Mouse (Mus musculus) hindbrain, embryonic 13.5 days (tissue): ENCODE measurements at regions not wholly inside any gene's neighbourhood (a gene's known extent, or its start where the extent isn't known, plus 50 kb on each side); places are given as distances from the start of the nearest gene placed in this dataset.
A peak's percentile ranks its signal among the peaks of the same experiment; 100 is the strongest.
"Not testable (repeated sequence)": the region's sequence is repeated elsewhere in the genome, so short reads cannot be mapped to it uniquely, and the experiment has no call there.

ENCODE experiments used
- ATAC-seq: fragments of 200-750 bp; cut with Nextera tagmentation; 2 replicates; pipeline ENCODE4 v1.8.0; 2017; ENCODE audit warnings: moderate TSS enrichment; ENCODE audit not compliant: low FRiP score
- H3K27ac ChIP-seq: fragments of 300-500 bp; sonication (generic); 2 replicates; pipeline ENCODE4 v1.5.1; 2015; ENCODE audit warnings: inconsistent platforms, mild to moderate bottlenecking, moderate library complexity
- H3K27me3 ChIP-seq: fragments of 300-500 bp; sonication (generic); 2 replicates; pipeline ENCODE4 v1.6.1; 2015; ENCODE audit warnings: mild to moderate bottlenecking, inconsistent platforms
- H3K36me3 ChIP-seq: fragments of 300-500 bp; sonication (generic); 2 replicates; pipeline ENCODE4 v1.6.1; 2015; ENCODE audit warnings: mild to moderate bottlenecking, inconsistent platforms
- H3K4me1 ChIP-seq: fragments of 300-500 bp; sonication (generic); replicated peaks from 2 replicates; pipeline ENCODE4 v1.6.1; 2015; ENCODE audit warnings: inconsistent platforms
- H3K4me2 ChIP-seq: fragments of 300-500 bp; sonication (generic); 2 replicates; pipeline ENCODE4 v1.6.1; 2015; ENCODE audit warnings: inconsistent platforms, mild to moderate bottlenecking, moderate library complexity
- H3K4me3 ChIP-seq: fragments of 300-500 bp; sonication (generic); 2 replicates; pipeline ENCODE4 v1.5.1; 2015; ENCODE audit warnings: mild to moderate bottlenecking, inconsistent platforms
- H3K9ac ChIP-seq: fragments of 300-500 bp; sonication (generic); 2 replicates; pipeline ENCODE4 v1.6.1; 2015; ENCODE audit warnings: mild to moderate bottlenecking, inconsistent platforms
- H3K9me3 ChIP-seq: fragments of 300-500 bp; sonication (generic); 2 replicates; pipeline ENCODE4 v1.6.1; 2016; ENCODE audit warnings: inconsistent platforms
- WGBS: fragments of 180-500 bp; shearing (Covaris S2); methylation state at CpG from one replicate; pipeline ENCODE4 v1.1.7; 2015; 5-methylcytosine and 5-hydroxymethylcytosine counted together

DNA sequence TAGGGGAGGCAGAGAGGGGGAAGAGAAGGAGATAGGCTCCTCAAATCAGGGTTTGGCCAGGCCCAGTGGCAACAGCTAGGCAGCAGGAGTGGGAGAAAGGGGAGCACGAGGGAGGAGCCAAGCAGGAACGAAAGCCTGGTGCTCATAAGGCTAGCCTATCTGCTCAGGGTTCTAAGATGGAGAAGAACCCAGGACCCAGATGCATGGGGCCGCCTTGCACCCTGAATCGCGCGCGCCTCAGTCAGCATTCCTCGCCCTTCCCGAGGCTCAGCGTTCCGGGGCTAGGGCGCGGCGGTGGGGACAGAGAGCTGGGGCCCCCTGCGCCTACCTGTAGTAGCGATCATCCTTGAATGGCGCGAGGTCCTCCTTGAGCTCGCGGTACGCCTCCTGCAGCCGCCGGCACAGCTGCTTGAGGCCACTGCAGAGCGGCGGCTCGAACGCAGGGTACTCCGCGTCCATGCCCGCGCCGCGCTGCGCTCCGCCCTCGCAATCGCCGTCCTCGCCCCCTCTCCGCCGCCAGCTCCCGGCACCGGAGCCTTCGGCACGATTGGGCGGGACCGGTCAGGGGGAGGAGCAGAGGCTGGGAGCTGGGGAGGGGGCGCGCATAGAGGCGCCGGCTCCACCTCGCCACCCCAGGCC, 60.1 kb downstream of the Dynlt1b start:
- WGBS: 0% methylated on average over 23 of the region's 52 CpGs
- H3K27me3 ChIP-seq, H3K36me3 ChIP-seq, H3K9me3 ChIP-seq, H3K4me1 ChIP-seq: not testable (repeated sequence)
- Histone ChIP-seq H3K4me2 (peak overlapping the region; percentile 62), H3K4me3 (peak overlapping the region; percentile 50), H3K27ac (peak overlapping the region; percentile 30), H3K9ac (peak overlapping the region; percentile 75)
- peak; percentile 81 for ATAC-seq

DNA sequence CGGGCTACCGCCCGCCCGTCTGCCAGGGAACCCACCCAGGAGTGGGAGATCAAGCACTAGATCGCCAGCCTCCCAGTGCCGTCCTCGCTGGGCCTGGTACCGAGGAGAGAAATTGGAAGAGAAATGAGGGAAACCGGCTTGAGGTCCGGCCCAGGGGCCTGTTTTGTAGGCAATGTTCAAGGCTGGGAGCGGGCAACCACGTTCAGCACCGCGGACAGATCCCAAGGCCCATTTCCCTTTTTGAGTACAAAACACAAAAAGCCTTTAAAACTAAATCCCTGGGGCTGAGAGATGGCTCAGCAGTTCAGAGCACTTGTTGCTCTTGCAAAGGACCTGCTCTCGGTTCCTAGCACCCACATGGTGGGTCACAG, 60.6 kb downstream of the Dynlt1b start:
- WGBS: no CpG with 5 or more reads among the region's 15 CpGs
- H3K4me2 ChIP-seq, H3K9ac ChIP-seq, H3K27ac ChIP-seq, H3K4me3 ChIP-seq, H3K4me1 ChIP-seq, ATAC-seq, H3K27me3 ChIP-seq, H3K9me3 ChIP-seq, H3K36me3 ChIP-seq: not testable (repeated sequence)

DNA sequence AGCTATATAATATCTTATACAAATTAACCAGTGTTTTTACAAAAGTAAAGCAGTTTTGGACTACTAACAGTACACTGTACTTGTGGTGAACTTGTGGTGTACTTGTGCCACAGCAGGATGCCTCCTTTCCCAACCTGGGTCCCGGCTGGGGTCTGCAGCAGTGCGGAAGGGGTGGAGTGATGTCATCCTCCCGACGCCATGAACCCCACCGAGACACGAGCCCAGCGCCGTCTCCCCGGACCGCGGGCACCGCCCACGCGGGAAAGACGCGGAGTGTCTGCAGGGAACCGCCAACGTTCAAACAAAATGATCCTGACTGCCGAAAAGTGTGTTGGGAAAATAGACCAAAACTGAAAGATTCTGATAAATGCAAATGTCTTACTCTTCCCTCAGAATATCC, 62.6 kb downstream of the Dynlt1b start:
- H3K4me2 ChIP-seq: peak overlapping the region; percentile 66

DNA sequence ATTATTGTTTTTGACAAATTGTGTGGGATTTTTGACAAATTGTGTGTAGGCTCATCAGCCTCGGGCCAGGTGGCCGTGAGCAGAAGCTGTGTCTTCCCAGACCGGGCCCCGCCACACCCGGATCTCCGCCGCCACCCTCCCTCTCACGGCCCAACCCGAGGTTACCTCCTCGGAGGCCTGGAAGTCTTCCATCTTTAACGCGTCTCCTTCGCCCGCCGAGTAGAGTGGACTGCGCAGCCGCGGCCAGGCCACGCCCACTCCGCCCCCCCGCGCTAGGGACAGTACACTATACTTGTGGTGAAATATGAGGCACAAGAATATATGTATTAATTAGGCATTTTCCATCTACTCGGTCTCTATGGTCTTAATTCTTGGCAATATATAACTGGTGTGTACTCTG, 63.0 kb downstream of the Dynlt1b start:
- H3K4me1 ChIP-seq, H3K27me3 ChIP-seq, H3K36me3 ChIP-seq, H3K9me3 ChIP-seq, H3K27ac ChIP-seq: not testable (repeated sequence)
- ATAC-seq: peak; percentile 67; the same call in 1 of the 2 replicates
- WGBS: 31% methylated on average over 23 of the region's 23 CpGs
- peak overlapping the region; percentile 66 for H3K4me2 ChIP-seq
- peak overlapping the region; percentile 43; the same call in 1 of the 2 replicates for H3K9ac ChIP-seq
- peak overlapping the region; percentile 41 for H3K4me3 ChIP-seq

More for the DNA sequence above, 62.6 kb downstream of the Dynlt1b start:
- not testable (repeated sequence) for H3K27ac ChIP-seq, H3K4me1 ChIP-seq, H3K36me3 ChIP-seq, H3K9me3 ChIP-seq, H3K27me3 ChIP-seq
- H3K9ac ChIP-seq: peak overlapping the region; percentile 69
- peak overlapping the region; percentile 41 for H3K4me3 ChIP-seq
- ATAC-seq: peak; percentile 72
- 27% methylated on average over 19 of the region's 19 CpGs for WGBS

DNA sequence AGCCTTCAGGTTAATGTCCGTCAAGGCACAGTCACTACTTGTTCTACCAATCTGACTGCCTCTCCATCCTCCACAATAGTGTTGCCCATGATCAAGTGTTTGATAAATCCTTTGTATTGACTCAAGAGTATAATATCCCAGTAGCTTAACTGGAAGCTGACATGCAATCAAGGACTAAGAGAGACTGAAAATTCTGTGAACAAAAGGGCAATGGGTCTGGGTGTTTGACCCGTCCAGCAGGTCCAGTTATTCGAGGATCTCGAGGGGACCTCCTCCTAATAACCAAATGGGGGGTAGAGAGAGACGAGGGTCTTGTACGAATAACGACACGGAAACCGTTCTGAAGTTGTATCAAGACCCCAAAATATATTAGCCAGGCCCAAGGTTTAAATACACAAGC, 66.6 kb downstream of the Dynlt1b start:
- H3K9ac ChIP-seq, H3K4me1 ChIP-seq, H3K36me3 ChIP-seq, H3K4me3 ChIP-seq, H3K4me2 ChIP-seq, H3K9me3 ChIP-seq, H3K27me3 ChIP-seq, H3K27ac ChIP-seq, ATAC-seq: not testable (repeated sequence)
- WGBS: 90% methylated on average over 9 of the region's 9 CpGs

DNA sequence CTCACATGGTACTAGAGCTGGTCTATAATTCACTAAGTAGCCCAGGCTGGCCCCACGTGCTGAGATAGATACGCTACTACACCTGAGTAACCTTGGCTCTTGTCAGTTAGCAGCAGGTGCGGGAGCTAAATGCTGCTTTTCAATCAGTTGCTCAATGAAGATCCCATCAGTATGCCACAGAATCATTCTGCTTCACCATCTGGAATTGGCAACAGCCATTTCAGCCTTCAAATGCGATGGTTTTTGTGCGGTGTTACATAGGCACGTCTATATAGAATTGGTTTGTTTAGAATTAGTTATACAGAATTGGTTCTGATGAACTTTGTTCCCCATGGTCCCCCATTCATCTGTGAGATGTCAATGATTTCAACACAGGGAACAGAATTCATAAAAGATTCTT, 72.8 kb downstream of the Dynlt1b start:
- 90% methylated on average over 4 of the region's 6 CpGs for WGBS
- H3K27me3 ChIP-seq, ATAC-seq: not testable (repeated sequence)

DNA sequence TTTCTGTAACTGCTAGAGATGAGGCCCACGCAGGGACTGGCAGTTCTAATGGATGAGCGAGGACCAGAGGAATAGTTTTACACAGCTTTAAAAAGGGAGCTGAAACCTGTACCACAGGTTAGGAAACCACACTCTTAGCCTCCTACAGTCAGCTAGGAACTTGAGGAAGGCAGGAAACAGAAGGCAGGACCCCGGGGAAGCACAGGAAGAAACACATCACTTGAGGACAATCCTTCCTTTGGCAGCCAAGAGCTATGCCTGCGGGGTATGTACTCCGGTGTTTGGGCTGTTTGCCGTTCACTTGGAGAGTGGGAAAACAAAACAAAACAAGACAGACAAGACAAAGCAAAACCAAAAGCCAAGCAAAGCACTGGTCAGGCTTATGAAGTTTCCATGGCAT, 76.0 kb downstream of the Dynlt1b start:
- not testable (repeated sequence) for H3K27ac ChIP-seq, H3K4me2 ChIP-seq, ATAC-seq, H3K27me3 ChIP-seq, H3K36me3 ChIP-seq, H3K4me3 ChIP-seq, H3K9ac ChIP-seq, H3K9me3 ChIP-seq, H3K4me1 ChIP-seq
- 86% methylated on average over 6 of the region's 6 CpGs for WGBS

More for the DNA sequence above, 72.8 kb downstream of the Dynlt1b start:
- not testable (repeated sequence) for H3K4me2 ChIP-seq, H3K4me3 ChIP-seq, H3K4me1 ChIP-seq, H3K36me3 ChIP-seq, H3K9ac ChIP-seq, H3K9me3 ChIP-seq, H3K27ac ChIP-seq

DNA sequence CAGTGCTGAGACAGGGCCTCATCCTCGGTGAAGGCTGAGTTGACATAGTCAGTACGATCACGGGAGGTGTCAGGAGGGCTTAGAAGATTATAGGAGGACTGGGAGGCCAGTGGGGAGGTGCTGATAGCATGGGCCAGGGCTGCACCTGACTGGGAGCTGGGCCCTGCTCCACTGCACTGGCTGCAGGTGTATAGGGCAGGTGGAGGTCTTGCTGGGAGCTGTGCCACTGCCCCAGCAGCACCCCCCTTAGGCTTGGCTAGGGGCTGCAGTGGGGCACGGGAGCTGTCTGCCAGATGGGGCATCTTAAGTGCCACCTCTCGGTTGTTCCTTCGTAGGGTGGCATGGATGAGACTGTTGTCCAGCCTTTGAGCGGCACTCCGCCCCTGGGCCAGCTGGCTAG, 85.2 kb downstream of the Dynlt1b start:
- not testable (repeated sequence) for H3K9ac ChIP-seq, H3K4me1 ChIP-seq, H3K36me3 ChIP-seq, H3K4me3 ChIP-seq, H3K27me3 ChIP-seq, H3K9me3 ChIP-seq, H3K27ac ChIP-seq, H3K4me2 ChIP-seq
- peak; percentile 52; the same call in 1 of the 2 replicates for ATAC-seq
- 89% methylated on average over 5 of the region's 8 CpGs for WGBS

DNA sequence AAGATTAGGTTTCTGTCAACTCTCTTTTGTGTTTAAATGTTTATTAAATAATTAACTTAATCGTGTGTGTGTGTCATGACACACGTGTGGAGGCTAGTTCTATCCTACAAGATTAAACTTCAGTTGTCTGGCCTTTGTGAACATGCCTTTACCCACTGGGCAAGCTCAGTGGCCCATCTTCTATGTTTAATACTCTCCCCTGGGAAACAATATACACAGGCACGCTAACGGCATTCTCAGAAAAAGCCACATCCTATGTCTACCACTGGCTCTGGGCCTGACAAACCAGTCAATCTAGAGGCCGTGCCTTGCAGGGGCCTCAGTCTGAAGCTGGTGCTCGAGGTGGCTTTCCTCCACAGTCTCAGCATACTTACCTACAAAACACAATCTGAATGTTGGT, 82.4 kb upstream of the Dynlt1c start:
- H3K27me3 ChIP-seq, H3K9ac ChIP-seq, ATAC-seq, H3K4me2 ChIP-seq, H3K4me3 ChIP-seq, H3K4me1 ChIP-seq, H3K27ac ChIP-seq, H3K36me3 ChIP-seq, H3K9me3 ChIP-seq: not testable (repeated sequence)
- WGBS: 75% methylated on average over 6 of the region's 6 CpGs

DNA sequence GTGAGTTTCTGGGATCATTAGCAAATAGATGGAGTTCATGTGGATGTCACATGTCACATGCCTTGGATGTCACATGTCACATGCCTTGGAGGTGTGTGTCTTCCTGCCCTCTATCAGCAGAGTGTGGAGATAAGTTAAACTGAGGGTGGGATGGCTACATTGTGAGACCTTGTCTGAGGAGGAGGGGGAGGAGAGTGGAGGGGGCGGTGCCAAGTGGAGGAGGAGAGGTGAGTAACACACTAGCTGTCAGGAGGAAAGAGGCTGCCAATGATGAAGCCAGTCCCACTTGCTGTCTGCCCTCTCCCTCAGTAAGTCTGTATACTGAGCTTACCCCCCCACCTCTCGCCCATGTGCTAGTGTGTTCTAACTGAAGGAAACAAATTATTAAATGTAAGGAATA, 81.5 kb upstream of the Dynlt1c start:
- not testable (repeated sequence) for H3K9me3 ChIP-seq, H3K36me3 ChIP-seq, H3K27ac ChIP-seq, H3K4me2 ChIP-seq, ATAC-seq, H3K9ac ChIP-seq, H3K4me3 ChIP-seq, H3K4me1 ChIP-seq, H3K27me3 ChIP-seq
- WGBS: 90% methylated on average over 2 of the region's 2 CpGs

DNA sequence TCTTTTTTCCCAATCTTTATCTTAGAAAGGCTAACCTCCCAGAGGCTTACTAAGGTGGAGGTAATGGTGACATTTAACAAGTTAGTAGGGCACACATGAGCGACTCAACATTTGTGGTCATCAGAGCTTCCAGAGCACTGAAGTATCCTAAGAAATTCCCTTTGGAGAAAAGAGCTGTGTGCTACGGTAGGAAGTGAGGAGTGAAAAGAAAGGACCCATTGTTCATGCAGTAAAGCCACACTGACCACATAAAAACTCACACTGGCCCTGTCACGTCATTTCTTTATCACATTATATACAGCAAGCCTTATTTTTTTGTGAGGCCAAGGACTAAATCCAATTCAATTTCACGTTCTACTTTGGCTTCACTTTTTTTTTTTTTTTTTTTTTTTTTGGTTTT, 80.7 kb upstream of the Dynlt1c start:
- ATAC-seq, H3K36me3 ChIP-seq, H3K27me3 ChIP-seq, H3K9ac ChIP-seq, H3K9me3 ChIP-seq, H3K4me3 ChIP-seq, H3K4me2 ChIP-seq, H3K27ac ChIP-seq, H3K4me1 ChIP-seq: not testable (repeated sequence)
- WGBS: 48% methylated on average over 4 of the region's 4 CpGs

DNA sequence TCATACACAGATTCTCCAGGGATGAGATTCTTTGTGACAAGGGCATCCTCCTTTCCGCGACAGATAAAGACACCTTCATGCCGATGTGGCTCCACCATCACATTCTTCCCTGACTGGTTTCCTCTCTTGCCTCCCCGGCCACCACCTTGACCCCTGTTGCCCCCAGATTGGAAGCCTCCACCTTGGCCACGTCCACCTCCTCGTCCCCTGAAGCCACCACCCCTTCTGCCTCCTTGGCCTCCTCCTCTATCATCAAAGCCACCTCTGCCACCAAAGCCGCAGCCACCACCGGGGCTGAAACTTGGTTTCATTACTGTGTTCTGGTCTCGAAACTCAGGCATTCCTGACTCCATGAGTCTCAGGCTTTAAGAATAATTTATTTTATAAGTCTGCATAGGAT, 79.3 kb upstream of the Dynlt1c start:
- not testable (repeated sequence) for ATAC-seq, H3K27ac ChIP-seq, H3K27me3 ChIP-seq, H3K9ac ChIP-seq, H3K4me2 ChIP-seq, H3K36me3 ChIP-seq, H3K4me3 ChIP-seq, H3K9me3 ChIP-seq, H3K4me1 ChIP-seq
- 86% methylated on average over 6 of the region's 9 CpGs for WGBS

DNA sequence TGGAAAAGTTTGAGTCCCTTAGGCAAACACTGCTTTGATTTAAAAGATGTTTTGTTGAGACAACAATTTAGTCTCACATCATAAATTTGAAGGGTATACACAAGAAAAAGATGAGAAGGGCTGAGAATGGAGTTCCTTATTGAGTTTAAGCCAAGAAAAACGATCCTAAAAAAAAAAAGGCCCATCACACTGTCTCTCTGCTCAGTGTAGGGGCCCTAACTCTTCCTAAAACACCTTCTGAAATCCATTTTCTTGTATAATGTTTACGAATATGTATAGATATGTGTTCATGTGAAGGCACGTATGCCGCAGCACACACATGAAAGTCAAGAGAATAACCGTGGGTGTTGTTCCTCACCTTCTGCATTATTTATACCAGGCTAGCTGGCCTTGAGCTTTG, 62.7 kb upstream of the Dynlt1c start:
- not testable (repeated sequence) for H3K9me3 ChIP-seq, H3K4me1 ChIP-seq, ATAC-seq, H3K27me3 ChIP-seq, H3K4me3 ChIP-seq, H3K9ac ChIP-seq, H3K27ac ChIP-seq, H3K36me3 ChIP-seq, H3K4me2 ChIP-seq
- no CpG with 5 or more reads among the region's 5 CpGs for WGBS
